Comparison of ENCODE assay signal across 17 mouse cellular contexts in the genomic region with DNA sequence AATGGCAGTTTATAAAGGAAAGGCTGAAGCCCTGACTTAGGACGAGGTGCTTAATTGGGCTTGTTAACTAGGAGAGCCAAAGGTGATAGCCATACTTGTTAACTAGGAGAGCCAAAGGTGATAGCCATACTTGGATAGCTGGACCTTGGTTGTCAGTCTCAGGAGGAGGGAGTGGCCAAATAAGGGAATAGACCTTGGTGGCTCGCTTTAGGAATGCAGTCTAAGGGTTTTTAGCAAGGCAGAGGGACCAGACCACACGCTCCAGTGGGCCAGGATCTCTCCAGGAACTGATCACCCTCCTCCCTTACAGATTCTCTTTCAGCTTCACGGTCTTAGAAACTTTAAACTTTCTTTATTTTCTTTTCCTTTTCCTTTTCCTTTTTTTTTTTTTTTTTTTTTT. TPM values are rescaled to one million over a fixed set of nuclear protein-coding genes. Genes with fewer than 3 reads are reported as not detected.
DNase-seq lines count a peak whose midpoint lies in the region; ATAC-seq and TF ChIP-seq lines count a peak whose summit lies in the region.
"Had no signal": no experiment of that assay in that cellular context is flagged by ENCODE, and none has a peak within 500 bp of the region (broad histone marks: within the 10 kb centered on the region; RNA-seq: fewer than 3 reads in every experiment).

No protein-coding gene starts in this region.

- 31% methylated on average over 4 of the region's 4 CpGs for WGBS in forebrain, embryonic 14.5 days
- 28% methylated on average over 4 of the region's 4 CpGs for WGBS in forebrain, embryonic 11.5 days
- 14% methylated on average over 4 of the region's 4 CpGs for WGBS in kidney, postnatal 0 days
- 13% methylated on average over 4 of the region's 4 CpGs for WGBS in heart, embryonic 11.5 days (ENCODE audit: insufficient replicate concordance)
- WGBS in lung, postnatal 0 days = 36% methylated on average over 4 of the region's 4 CpGs

- no peak for TF ChIP-seq EP300 in lung, postnatal 0 days (IDR thresholded peaks at IDR 0.05)

- no peak overlapping the region for H3K9ac ChIP-seq in forebrain, embryonic 14.5 days (ENCODE audit: low read length)
- no peak overlapping the region for H3K9ac ChIP-seq in forebrain, embryonic 11.5 days (ENCODE audit: low read length)
- H3K9ac ChIP-seq in kidney, postnatal 0 days (ENCODE audit: low read depth, low read length) = no peak overlapping the region
- H3K9ac ChIP-seq in heart, embryonic 11.5 days (ENCODE audit: low read depth, low read length) = no peak overlapping the region
- H3K9ac ChIP-seq in lung, postnatal 0 days (replicated peaks; ENCODE audit: low read depth) = no peak overlapping the region
- H3K9ac ChIP-seq: midbrain, embryonic 12.5 days had no signal

- H3K4me1 ChIP-seq in forebrain, embryonic 14.5 days (ENCODE audit: control insufficient read depth, insufficient read depth, low read length) = no peaks in the 10 kb centered on the region; the same call in 1 of the 2 replicates
- peaks cover 2% of the 10 kb centered on the region; the same call in 1 of the 2 replicates for H3K4me1 ChIP-seq in forebrain, embryonic 11.5 days (replicated peaks; ENCODE audit: control insufficient read depth, insufficient read depth, low read length)
- H3K4me1 ChIP-seq in kidney, postnatal 0 days (replicated peaks; ENCODE audit: insufficient read depth, low read length) = no peaks in the 10 kb centered on the region
- no peaks in the 10 kb centered on the region for H3K4me1 ChIP-seq in heart, embryonic 11.5 days (ENCODE audit: control insufficient read depth, insufficient read depth, low read length)
- no peaks in the 10 kb centered on the region for H3K4me1 ChIP-seq in lung, postnatal 0 days (ENCODE audit: insufficient read depth, low read depth, low read length)
- H3K4me1 ChIP-seq: midbrain, embryonic 12.5 days had no signal

- no peak overlapping the region for H3K4me3 ChIP-seq in forebrain, embryonic 14.5 days (ENCODE audit: low read depth, low read length)
- no peak overlapping the region for H3K4me3 ChIP-seq in forebrain, embryonic 11.5 days (ENCODE audit: low read depth, low read length)
- no peak overlapping the region for H3K4me3 ChIP-seq in kidney, postnatal 0 days (replicated peaks; ENCODE audit: low read depth, low read length)
- no peak overlapping the region; the same call in 1 of the 2 replicates for H3K4me3 ChIP-seq in heart, embryonic 11.5 days (ENCODE audit: low read depth, low read length)
- no peak overlapping the region for H3K4me3 ChIP-seq in lung, postnatal 0 days (ENCODE audit: low read depth, low read length)
- H3K4me3 ChIP-seq: layer of hippocampus, adult 2 months; midbrain, embryonic 12.5 days had no signal

- H3K36me3 ChIP-seq in forebrain, embryonic 14.5 days (ENCODE audit: control insufficient read depth, insufficient read depth, low read length) = no peaks in the 10 kb centered on the region
- H3K36me3 ChIP-seq in forebrain, embryonic 11.5 days (ENCODE audit: control insufficient read depth, insufficient read depth, low read length) = no peaks in the 10 kb centered on the region
- no peaks in the 10 kb centered on the region for H3K36me3 ChIP-seq in kidney, postnatal 0 days (ENCODE audit: insufficient read depth, low read length)
- no peaks in the 10 kb centered on the region for H3K36me3 ChIP-seq in heart, embryonic 11.5 days (ENCODE audit: control insufficient read depth, insufficient read depth, low read length)
- no peaks in the 10 kb centered on the region for H3K36me3 ChIP-seq in lung, postnatal 0 days (ENCODE audit: insufficient read depth, low read length)
- H3K36me3 ChIP-seq: midbrain, embryonic 12.5 days had no signal

- peak; percentile 20 for DNase-seq in forebrain, embryonic 14.5 days (ENCODE audit: low spot score)
- no peak for DNase-seq in forebrain, embryonic 11.5 days (ENCODE audit: low spot score)
- DNase-seq in kidney, postnatal 0 days (ENCODE audit: low spot score) = peak; percentile 48
- no peak for DNase-seq in kidney, adult 11 months
- no peak for DNase-seq in lung, postnatal 0 days (ENCODE audit: low spot score)
- no peak for DNase-seq in gastrocnemius, adult 8-10 months (ENCODE audit: low spot score in 2 of 2)
- no peak for DNase-seq in adrenal gland, postnatal 25 days
- DNase-seq: cerebellum, adult 9-11 months; kidney, adult 2 months; lung, adult 18-20 months; right cerebral cortex, postnatal 25 days; thymus, postnatal 36 days had no signal

- no peaks in the 10 kb centered on the region for H3K27me3 ChIP-seq in forebrain, embryonic 14.5 days (replicated peaks; ENCODE audit: control insufficient read depth, insufficient read depth, low read length)
- no peaks in the 10 kb centered on the region for H3K27me3 ChIP-seq in forebrain, embryonic 11.5 days (ENCODE audit: control insufficient read depth, insufficient read depth, low read length)
- H3K27me3 ChIP-seq in kidney, postnatal 0 days (ENCODE audit: insufficient read depth, low read length) = no peaks in the 10 kb centered on the region
- H3K27me3 ChIP-seq in heart, embryonic 11.5 days (ENCODE audit: control insufficient read depth, insufficient read depth, low read length) = no peaks in the 10 kb centered on the region
- no peaks in the 10 kb centered on the region for H3K27me3 ChIP-seq in lung, postnatal 0 days (replicated peaks; ENCODE audit: insufficient read depth, low read length)
- H3K27me3 ChIP-seq: midbrain, embryonic 12.5 days; Patski had no signal

- no peak for TF ChIP-seq CTCF in kidney, postnatal 0 days (IDR thresholded peaks at IDR 0.05; ENCODE audit: low read depth)
- TF ChIP-seq CTCF in lung, postnatal 0 days (IDR thresholded peaks at IDR 0.05) = no peak

- peak; percentile 23; the same call in 1 of the 2 replicates for ATAC-seq in forebrain, embryonic 14.5 days
- ATAC-seq in forebrain, embryonic 11.5 days (replicated peaks; ENCODE audit: low FRiP score) = no peak
- ATAC-seq in kidney, postnatal 0 days (replicated peaks; ENCODE audit: low FRiP score, low read depth) = no peak
- no peak for ATAC-seq in heart, embryonic 11.5 days (replicated peaks; ENCODE audit: insufficient number of reproducible peaks, low FRiP score, low TSS enrichment)
- ATAC-seq in lung, postnatal 0 days = no peak
- ATAC-seq: Patski had no signal

- H3K4me2 ChIP-seq in forebrain, embryonic 14.5 days (ENCODE audit: low read length) = no peak overlapping the region
- H3K4me2 ChIP-seq in forebrain, embryonic 11.5 days (ENCODE audit: low read depth, low read length, severe bottlenecking) = no peak overlapping the region
- H3K4me2 ChIP-seq in kidney, postnatal 0 days (ENCODE audit: low read length) = peak overlapping the region; percentile 18
- peak overlapping the region; percentile 48 for H3K4me2 ChIP-seq in heart, embryonic 11.5 days
- no peak overlapping the region for H3K4me2 ChIP-seq in lung, postnatal 0 days (replicated peaks; ENCODE audit: low read depth, low read length)
- H3K4me2 ChIP-seq: midbrain, embryonic 12.5 days had no signal

- H3K9me3 ChIP-seq in forebrain, embryonic 14.5 days (replicated peaks; ENCODE audit: control insufficient read depth, low read length) = no peaks in the 10 kb centered on the region
- H3K9me3 ChIP-seq in forebrain, embryonic 11.5 days (ENCODE audit: control insufficient read depth, low read length) = no peaks in the 10 kb centered on the region
- H3K9me3 ChIP-seq in kidney, postnatal 0 days (replicated peaks; ENCODE audit: low read length) = no peaks in the 10 kb centered on the region
- no peaks in the 10 kb centered on the region for H3K9me3 ChIP-seq in heart, embryonic 11.5 days (replicated peaks; ENCODE audit: control insufficient read depth, low read length)
- no peaks in the 10 kb centered on the region for H3K9me3 ChIP-seq in lung, postnatal 0 days (ENCODE audit: low read length)
- H3K9me3 ChIP-seq: midbrain, embryonic 12.5 days had no signal

- H3K27ac ChIP-seq in forebrain, embryonic 14.5 days (ENCODE audit: low read depth, low read length) = no peak overlapping the region
- no peak overlapping the region for H3K27ac ChIP-seq in forebrain, embryonic 11.5 days (ENCODE audit: low read depth, low read length)
- no peak overlapping the region for H3K27ac ChIP-seq in kidney, postnatal 0 days
- H3K27ac ChIP-seq in heart, embryonic 11.5 days (ENCODE audit: low read depth, low read length) = peak overlapping the region; percentile 50
- no peak overlapping the region for H3K27ac ChIP-seq in lung, postnatal 0 days (ENCODE audit: low read length)
- H3K27ac ChIP-seq: layer of hippocampus, adult 2 months; macrophage; midbrain, embryonic 12.5 days had no signal

RNA-seq across cellular contexts. Expression of a gene that starts 13.4 kb away (rescaled TPM):
- 17.7 and 25.3 TPM in 2 replicates for polyA plus RNA-seq in forebrain, embryonic 14.5 days (2014; fragmentation: Nextera tagmentation; extraction: Ambion mirVana)
- 4.0 and 4.3 TPM in 2 replicates for polyA plus RNA-seq in forebrain, embryonic 11.5 days (2014; fragmentation: Nextera tagmentation; extraction: Ambion mirVana)
- polyA plus RNA-seq in kidney, postnatal 0 days (2015; fragmentation: Nextera tagmentation; extraction: Ambion mirVana) = 33.3 and 34.0 TPM in 2 replicates
- 60.7 and 62.9 TPM in 2 replicates for polyA plus RNA-seq in heart, embryonic 11.5 days (2014; fragmentation: Nextera tagmentation; extraction: Ambion mirVana)
- polyA plus RNA-seq in lung, postnatal 0 days (2015; fragmentation: Nextera tagmentation; extraction: Ambion mirVana) = 34.7 and 38.2 TPM in 2 replicates
- total RNA-seq in gastrocnemius, adult 8-10 months (2022) = 10 to 100 TPM; 10.3 to 26.3 (median 20.2) TPM
- total RNA-seq in adrenal gland, postnatal 25 days (2021) = 19.7 and 27.5 TPM in 2 replicates
- polyA plus RNA-seq: macrophage had no signal

Comparison
In these comparisons a context has a peak if more than half of its experiments do, and no peak if none do; other contexts are left out.
1. DNase-seq: peak in forebrain, embryonic 14.5 days (single experiment) and kidney, postnatal 0 days (single experiment); none in forebrain, embryonic 11.5 days (single experiment), kidney, adult 11 months (single experiment), lung, postnatal 0 days (single experiment), gastrocnemius, adult 8-10 months (0 of 2) and adrenal gland, postnatal 25 days (single experiment).
2. H3K4me2 ChIP-seq: peak in kidney, postnatal 0 days (single experiment) and heart, embryonic 11.5 days (single experiment); none in forebrain, embryonic 14.5 days (single experiment), forebrain, embryonic 11.5 days (single experiment) and lung, postnatal 0 days (single experiment).